Mouse (Mus musculus): ENCODE measurements around the gene Tenm4.

Gene Tenm4

GRCm38 (mm10) chr7:96525344-96525743 lies 354.3 kb downstream of the Tenm4 start:
- CTCF ChIA-PET: interaction anchor here (0.5 kb wide), 1 partner anchor 227 kb away, joined by 3 read pairs; no protein-coding TSS in a partner anchor

- CTCF ChIA-PET: no interaction called here
Observed at GRCm38 (mm10) chr7:96530571-96531426, 359.8 kb downstream of the Tenm4 start.

- CTCF ChIA-PET: no interaction called here
Observed at GRCm38 (mm10) chr7:96531954-96532737, 361.1 kb downstream of the Tenm4 start.

- CTCF ChIA-PET: no interaction called here
Observed at GRCm38 (mm10) chr7:96532804-96533400, 361.9 kb downstream of the Tenm4 start.

- CTCF ChIA-PET: no interaction called here
Observed at GRCm38 (mm10) chr7:96536313-96536880, 365.4 kb downstream of the Tenm4 start.

- CTCF ChIA-PET: no interaction called here
Observed at GRCm38 (mm10) chr7:96539248-96540034, 368.4 kb downstream of the Tenm4 start.

GRCm38 (mm10) chr7:96540458-96541096 lies 369.5 kb downstream of the Tenm4 start:
- CTCF ChIA-PET: no interaction called here

- CTCF ChIA-PET: no interaction called here
Observed at GRCm38 (mm10) chr7:96545979-96546378, 374.9 kb downstream of the Tenm4 start.

- CTCF ChIA-PET: no interaction called here
Observed at GRCm38 (mm10) chr7:96551809-96552208, 380.8 kb downstream of the Tenm4 start.

- CTCF ChIA-PET: no interaction called here
Observed at GRCm38 (mm10) chr7:96552292-96552860, 381.3 kb downstream of the Tenm4 start.

- CTCF ChIA-PET: interaction anchor here (0.9 kb wide), 1 partner anchor 405 kb away, joined by 3 read pairs; no protein-coding TSS in a partner anchor
Observed at GRCm38 (mm10) chr7:96554277-96554690, 383.2 kb downstream of the Tenm4 start.

- CTCF ChIA-PET: interaction anchor here (0.5 to 0.9 kb wide), 2 partner anchors 130 to 406 kb away, joined by 3 to 5 read pairs; no protein-coding TSS in a partner anchor
Observed at GRCm38 (mm10) chr7:96555294-96555693, 384.2 kb downstream of the Tenm4 start.

GRCm38 (mm10) chr7:96556756-96557155 lies 385.7 kb downstream of the Tenm4 start:
- CTCF ChIA-PET: no interaction called here

GRCm38 (mm10) chr7:96562890-96563289 lies 391.8 kb downstream of the Tenm4 start:
- CTCF ChIA-PET: no interaction called here

- CTCF ChIA-PET: no interaction called here
Observed at GRCm38 (mm10) chr7:96563329-96564065, 392.5 kb downstream of the Tenm4 start.

- CTCF ChIA-PET: no interaction called here
Observed at GRCm38 (mm10) chr7:96565806-96566205, 394.8 kb downstream of the Tenm4 start.

- CTCF ChIA-PET: no interaction called here
Observed at GRCm38 (mm10) chr7:96566260-96566659, 395.2 kb downstream of the Tenm4 start.

GRCm38 (mm10) chr7:96568034-96568433 lies 397.0 kb downstream of the Tenm4 start:
- CTCF ChIA-PET: no interaction called here

GRCm38 (mm10) chr7:96570965-96571364 lies 399.9 kb downstream of the Tenm4 start:
- CTCF ChIA-PET: interaction anchor here (0.6 kb wide), 1 partner anchor 1328 kb away, joined by 3 read pairs; no protein-coding TSS in a partner anchor

GRCm38 (mm10) chr7:96572995-96573394 lies 401.9 kb downstream of the Tenm4 start:
- CTCF ChIA-PET: no interaction called here

All from spleen, embryonic (tissue).